8 mouse cellular contexts compared by ENCODE assay signal in genomic region chr17:50795445-50796095, GRCm38 (mm10).
DNase-seq lines count a peak whose midpoint lies in the region; ATAC-seq and TF ChIP-seq lines count a peak whose summit lies in the region.

No protein-coding gene starts in this region.

- H3K27me3 ChIP-seq in forebrain, embryonic 13.5 days = no peaks in the 10 kb centered on the region
- H3K27me3 ChIP-seq in hindbrain, embryonic 10.5 days (ENCODE audit: insufficient read depth, poor library complexity, severe bottlenecking) = no peaks in the 10 kb centered on the region
- H3K27me3 ChIP-seq in lung, postnatal 0 days (replicated peaks; ENCODE audit: insufficient read depth, low read length) = no peaks in the 10 kb centered on the region

- H3K4me2 ChIP-seq in forebrain, embryonic 13.5 days = no peak overlapping the region
- H3K4me2 ChIP-seq in lung, postnatal 0 days (replicated peaks; ENCODE audit: low read depth, low read length) = no peak overlapping the region

- peak; percentile 94 for ATAC-seq in forebrain, embryonic 13.5 days
- peak; percentile 80 for ATAC-seq in lung, postnatal 0 days

- peak; percentile 93 for TF ChIP-seq CTCF in lung, postnatal 0 days (IDR thresholded peaks at IDR 0.05)

- no peak for TF ChIP-seq EP300 in lung, postnatal 0 days (IDR thresholded peaks at IDR 0.05)

- peak; percentile 84 for DNase-seq in MN1 (ENCODE audit: low spot score)
- peak; percentile 55 for DNase-seq in c-Kit-positive CD71-positive TER-119-positive erythroid progenitor cells, embryonic 14.5 days (ENCODE audit: low spot score)
- peak; percentile 58 for DNase-seq in hindbrain, embryonic 10.5 days (ENCODE audit: low spot score)
- peak; percentile 63 for DNase-seq in layer of hippocampus, adult 11-12 months (ENCODE audit: low spot score)
- DNase-seq in lung, postnatal 0 days (ENCODE audit: low spot score) = peak; percentile 88
- DNase-seq in retina, postnatal 1 day = peak; percentile 86
- DNase-seq in thymus, postnatal 4 days = peak; percentile 52

- H3K27ac ChIP-seq in forebrain, embryonic 13.5 days = no peak overlapping the region
- no peak overlapping the region for H3K27ac ChIP-seq in hindbrain, embryonic 10.5 days
- no peak overlapping the region for H3K27ac ChIP-seq in lung, postnatal 0 days (ENCODE audit: low read length)

- H3K36me3 ChIP-seq in forebrain, embryonic 13.5 days (ENCODE audit: poor library complexity, severe bottlenecking) = no peaks in the 10 kb centered on the region
- H3K36me3 ChIP-seq in hindbrain, embryonic 10.5 days = no peaks in the 10 kb centered on the region
- no peaks in the 10 kb centered on the region for H3K36me3 ChIP-seq in lung, postnatal 0 days (ENCODE audit: insufficient read depth, low read length)

- H3K4me3 ChIP-seq in forebrain, embryonic 13.5 days = no peak overlapping the region
- H3K4me3 ChIP-seq in hindbrain, embryonic 10.5 days = no peak overlapping the region
- H3K4me3 ChIP-seq in lung, postnatal 0 days (ENCODE audit: low read depth, low read length) = no peak overlapping the region

- no peaks in the 10 kb centered on the region for H3K9me3 ChIP-seq in forebrain, embryonic 13.5 days (replicated peaks)
- H3K9me3 ChIP-seq in hindbrain, embryonic 10.5 days = no peaks in the 10 kb centered on the region
- no peaks in the 10 kb centered on the region for H3K9me3 ChIP-seq in lung, postnatal 0 days (ENCODE audit: low read length)

- H3K4me1 ChIP-seq in forebrain, embryonic 13.5 days = no peaks in the 10 kb centered on the region
- no peaks in the 10 kb centered on the region for H3K4me1 ChIP-seq in hindbrain, embryonic 10.5 days (replicated peaks)
- H3K4me1 ChIP-seq in lung, postnatal 0 days (ENCODE audit: insufficient read depth, low read depth, low read length) = no peaks in the 10 kb centered on the region

- no peak overlapping the region for H3K9ac ChIP-seq in forebrain, embryonic 13.5 days
- H3K9ac ChIP-seq in lung, postnatal 0 days (replicated peaks; ENCODE audit: low read depth) = no peak overlapping the region

- WGBS in forebrain, embryonic 13.5 days = 68% methylated on average over 6 of the region's 6 CpGs
- WGBS in hindbrain, embryonic 10.5 days = 71% methylated on average over 6 of the region's 6 CpGs
- WGBS in lung, postnatal 0 days = 68% methylated on average over 6 of the region's 6 CpGs
